Mouse (Mus musculus) fat pad, adult 2 months (tissue): ENCODE data around the gene Vdac2.

ENCODE experiments used
- DNase-seq: peaks from one replicate; pipeline ENCODE4 v3.0.0-alpha.2; 2011; ENCODE audit warnings: low read depth, low spot score; ENCODE audit errors: extremely low read depth

Vdac2 gene

DNA sequence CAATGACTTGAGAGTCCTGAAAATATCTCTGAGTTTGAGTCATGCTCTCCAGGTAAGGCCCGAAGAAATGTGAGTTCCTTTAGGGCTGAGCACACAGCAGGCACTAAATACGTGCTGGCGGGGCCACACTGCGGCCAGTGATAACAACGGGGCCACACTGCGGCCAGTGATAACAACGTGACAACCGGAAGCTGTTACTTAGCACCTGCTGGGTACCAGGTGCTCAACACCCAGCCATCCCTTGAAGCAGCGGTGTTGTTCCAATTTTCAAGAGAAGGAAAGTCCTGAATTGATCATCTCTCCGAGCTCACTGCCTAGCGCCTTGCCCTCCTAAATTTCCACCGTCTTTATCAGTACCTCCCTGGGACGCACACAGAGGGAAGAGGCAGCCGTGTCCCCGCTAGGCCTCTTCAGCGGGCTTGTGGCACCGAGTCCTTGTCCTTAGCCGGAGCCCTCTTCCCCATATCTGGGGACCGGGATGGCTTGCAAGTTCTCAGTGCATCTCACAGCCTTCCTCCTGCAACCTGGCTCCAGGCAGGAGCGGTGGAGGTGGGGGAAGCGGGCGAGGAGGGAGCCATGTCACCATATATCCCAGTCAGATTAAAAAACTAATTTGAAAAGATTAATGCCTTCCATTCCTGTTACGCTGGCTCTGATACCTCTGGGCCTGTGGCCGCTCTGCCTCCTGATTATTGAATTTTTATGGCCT, 25.5 kb downstream of the Vdac2 start:
- no peak for DNase-seq

DNA sequence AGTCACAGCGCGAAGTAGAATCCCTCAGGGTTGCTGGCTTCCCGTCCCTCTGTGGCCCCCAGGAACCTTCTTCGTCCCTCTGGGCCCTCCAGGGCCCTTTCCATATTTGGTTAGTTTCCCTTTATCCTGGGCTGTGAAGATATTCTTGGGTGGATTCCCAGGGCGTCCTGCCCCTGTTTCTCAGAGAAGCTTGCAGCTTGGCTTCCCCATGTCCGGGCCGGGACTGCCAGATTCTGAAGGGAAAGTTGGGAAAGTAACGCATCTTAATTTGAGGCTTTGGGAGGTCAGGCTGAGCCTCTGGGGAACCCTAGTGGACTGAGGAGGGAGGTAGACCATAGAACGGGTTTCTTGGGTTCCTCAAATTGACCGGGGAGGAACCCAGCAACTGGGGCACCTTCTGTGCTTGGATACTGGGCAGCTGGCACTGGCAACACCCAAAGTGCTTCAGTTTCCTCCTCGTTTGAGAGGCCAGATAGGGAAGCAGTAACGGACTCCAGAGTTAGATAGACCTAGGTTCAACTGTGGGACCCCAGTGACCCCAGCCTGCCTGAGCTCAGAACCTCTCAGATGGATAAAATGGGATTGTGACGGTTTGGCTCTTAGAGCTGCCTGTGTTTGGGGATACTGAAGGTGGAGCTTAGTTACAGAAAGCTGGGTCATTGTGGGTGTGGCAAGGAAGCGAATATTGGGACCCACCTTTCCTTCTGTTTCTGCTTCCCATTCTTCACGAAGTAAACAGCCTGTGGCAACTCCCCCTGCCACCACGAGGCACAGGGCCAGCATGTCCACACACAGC, 27.2 kb downstream of the Vdac2 start:
- no peak for DNase-seq

DNA sequence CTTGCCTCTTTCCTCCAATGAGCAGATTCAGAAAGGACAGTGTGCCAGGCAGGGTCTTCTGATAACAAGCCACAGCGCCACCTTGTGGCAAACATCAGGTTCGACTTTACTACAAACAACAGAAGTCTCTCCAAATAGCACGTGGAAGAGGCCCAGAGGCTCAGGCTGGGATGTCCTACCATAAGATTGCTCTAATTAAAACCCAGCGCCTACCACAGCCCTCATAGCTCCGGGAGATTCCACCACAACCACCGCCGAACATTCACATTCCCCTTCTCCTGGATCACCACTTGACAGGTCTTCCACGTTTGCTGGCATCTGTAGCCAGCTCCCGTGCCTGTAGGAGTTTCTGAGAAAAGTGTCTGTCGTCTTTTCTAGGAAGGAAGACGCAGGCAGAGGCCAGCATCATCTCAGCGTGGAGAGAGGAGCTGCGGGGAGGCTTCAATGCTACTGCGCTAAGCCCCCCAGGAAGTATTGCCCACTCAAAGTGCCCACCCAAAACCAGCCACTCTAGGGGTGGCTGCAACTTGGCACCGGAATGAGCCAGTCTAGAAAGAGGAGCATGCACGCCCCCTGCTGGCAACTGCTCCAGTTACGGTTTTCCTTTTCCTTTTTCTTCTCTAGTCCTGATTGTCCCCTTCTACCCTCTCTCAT, 28.5 kb downstream of the Vdac2 start:
- DNase-seq = no peak

- no peak for DNase-seq
Observed at GRCm38 (mm10) chr14:21854271-21854670, 29.2 kb downstream of the Vdac2 start.

DNA sequence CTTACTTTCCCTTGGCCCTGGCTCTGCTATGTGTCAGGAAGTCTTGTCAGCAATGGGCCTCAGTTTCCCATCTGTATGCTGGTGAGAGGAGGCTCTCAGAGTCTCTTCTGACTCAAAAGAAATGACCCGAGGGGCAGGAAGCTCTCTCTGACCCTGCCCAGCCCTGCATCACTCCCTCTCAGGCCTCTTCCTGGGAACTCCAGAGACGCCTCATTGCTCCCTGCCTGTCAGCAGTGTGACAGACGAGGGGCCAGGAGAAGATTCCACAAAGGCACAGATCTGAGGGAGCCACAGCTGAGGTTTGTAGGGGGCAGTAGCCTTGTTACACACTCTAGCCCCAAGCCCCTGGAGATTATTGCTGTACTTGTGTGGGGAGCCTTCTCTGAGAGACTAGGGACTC, 30.9 kb downstream of the Vdac2 start:
- DNase-seq = no peak

DNA sequence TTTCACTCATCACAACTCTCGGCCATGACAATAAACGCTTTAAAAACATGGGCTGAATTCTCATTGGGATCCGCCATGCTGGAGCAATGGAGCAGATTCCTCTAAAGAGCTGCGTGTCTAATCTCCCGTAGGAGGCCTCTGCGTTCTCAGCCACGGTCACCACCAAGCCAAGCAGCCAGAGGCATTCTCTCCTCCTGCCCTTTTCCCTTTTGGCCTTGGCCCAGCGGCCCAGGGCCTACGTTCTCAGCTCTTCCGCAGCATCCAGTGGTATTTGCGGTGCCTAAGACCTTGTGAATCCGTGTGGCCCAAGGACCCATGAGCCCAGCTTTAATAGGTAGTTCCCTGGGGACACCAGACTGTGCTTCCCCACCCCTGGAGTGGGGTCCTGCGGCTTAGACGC, 31.8 kb downstream of the Vdac2 start:
- no peak for DNase-seq

- no peak for DNase-seq
Observed at GRCm38 (mm10) chr14:21866291-21866690, 41.3 kb downstream of the Vdac2 start.

GRCm38 (mm10) chr14:21866816-21867215, 41.8 kb downstream of the Vdac2 start:
- DNase-seq = no peak

DNA sequence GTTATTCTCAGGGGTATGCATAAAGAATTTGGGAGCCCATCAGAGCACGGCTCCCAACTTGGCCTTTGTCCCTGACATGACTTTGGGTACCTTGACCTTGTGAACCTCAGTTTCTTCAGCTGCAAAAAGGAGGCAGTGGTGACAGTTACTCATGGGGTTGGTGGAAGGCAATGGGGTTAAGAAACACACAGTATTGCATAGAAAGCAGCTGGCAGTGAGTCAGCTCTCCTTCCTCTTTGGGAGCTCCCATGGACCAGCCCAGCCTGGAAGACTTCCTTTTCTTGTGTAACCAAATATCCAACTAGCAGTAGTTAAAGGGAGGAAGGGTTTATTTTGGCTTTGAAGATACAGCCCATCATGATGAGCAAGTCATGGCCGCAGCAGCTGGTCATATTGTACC, 65.4 kb downstream of the Vdac2 start:
- DNase-seq = peak; percentile 7

DNA sequence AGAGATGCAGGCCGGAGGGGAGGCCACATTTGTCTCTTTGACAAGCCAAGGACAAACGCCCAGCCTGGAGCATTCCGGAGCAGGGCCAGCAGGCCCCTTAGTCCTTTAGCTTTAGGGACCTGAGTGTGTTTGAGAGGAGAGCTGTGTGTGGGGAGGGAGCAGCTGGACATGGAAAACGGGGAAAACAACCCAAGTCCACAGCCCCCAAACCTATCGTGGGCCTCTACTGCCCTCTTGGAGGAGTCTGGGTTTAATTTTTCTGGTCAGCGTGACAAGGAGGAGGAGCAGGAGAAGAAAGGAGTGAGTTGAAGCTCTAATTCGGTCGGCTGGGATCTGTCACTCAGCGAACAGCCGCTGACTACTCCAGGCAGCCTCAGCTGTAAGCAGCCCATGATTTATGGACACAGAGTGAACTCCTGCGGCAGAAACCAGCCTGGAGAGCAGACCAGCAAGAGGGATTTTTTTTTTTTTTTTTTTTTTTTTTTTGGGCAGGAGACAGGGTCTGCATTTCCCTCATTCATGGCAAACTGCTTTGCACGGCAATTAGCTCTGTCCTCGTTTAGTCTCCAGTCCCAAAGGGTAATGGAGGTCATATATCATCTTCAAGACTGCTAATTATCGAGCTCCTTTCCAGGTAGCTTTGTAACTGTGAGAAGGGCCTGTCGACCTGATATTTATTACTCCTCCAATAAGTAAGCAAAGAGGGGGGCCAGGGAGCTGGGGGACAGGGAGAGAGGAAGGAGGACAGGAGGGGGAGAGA, 66.7 kb downstream of the Vdac2 start:
- DNase-seq = no peak

DNA sequence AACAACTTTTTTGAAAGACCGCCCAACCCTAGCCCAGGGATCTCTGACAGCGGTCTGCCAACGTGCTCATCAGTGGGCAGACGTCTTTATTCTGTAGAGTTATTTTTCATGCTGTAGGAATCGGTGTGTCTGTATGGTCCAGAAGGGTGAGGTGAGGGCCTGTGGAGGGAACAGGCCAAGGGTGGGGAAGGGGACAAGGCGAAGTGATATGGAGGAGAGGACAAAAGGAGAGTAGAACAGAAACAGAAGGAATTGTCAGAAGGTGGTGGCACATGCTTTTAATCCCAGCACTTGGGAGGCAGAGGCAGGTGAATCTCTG, 67.3 kb downstream of the Vdac2 start:
- DNase-seq = no peak
